Mouse (Mus musculus) left cerebral cortex, adult 18-20 months (tissue): Measurements from ENCODE around the gene Gm8374. TPM values are rescaled to one million over a fixed set of nuclear protein-coding genes. Genes with fewer than 3 reads are reported as not detected.
"Not testable (repeated sequence)": the region's sequence is repeated elsewhere in the genome, so short reads cannot be mapped to it uniquely, and the experiment has no call there.

Experiments used
- DNase-seq, 2 experiments: peaks; one replicate each; pipeline ENCODE4 v3.0.0; 2021 to 2022; ENCODE audit warnings: low spot score in 2 of 2, mixed read lengths in 1 of 2
- long read RNA-seq, 2 experiments: library from polyadenylated mRNA; stranded (forward); transcript quantifications; one replicate each; pipeline ENCODE4 v2.0.0; 2021
- total RNA-seq, 2 experiments: library from RNA; stranded (reverse); gene quantifications; 2 replicates each; pipeline ENCODE4 v1.2.3; 2021

The Gm8374 gene
- not detected for total RNA-seq
- long read RNA-seq, experiment 1 = 0 reads
- long read RNA-seq, experiment 2 = 0 reads

DNA sequence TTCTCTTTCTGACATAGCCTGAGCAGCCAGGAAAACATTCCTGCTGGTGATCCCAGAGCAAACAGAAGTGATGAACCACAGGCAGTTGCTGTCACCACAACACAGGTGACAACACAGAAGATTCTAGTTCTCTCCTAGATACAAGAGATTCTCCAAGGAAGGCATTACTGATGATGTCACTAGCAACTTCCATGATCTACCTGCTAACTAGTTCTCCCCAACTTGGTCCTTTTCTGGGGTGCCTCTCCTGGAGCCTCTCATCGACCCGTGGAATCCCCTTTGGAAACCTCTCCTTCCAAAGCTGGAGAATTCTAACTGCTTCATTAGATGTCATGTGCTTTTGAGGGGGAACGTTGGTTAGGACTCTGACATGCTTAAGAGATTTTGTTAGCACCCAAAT, at the start of gene Gm8374:
Gm8374 (minus strand) TSS at position 101 of the 400 bp plus-strand sequence.
- DNase-seq = not testable (repeated sequence)

DNA sequence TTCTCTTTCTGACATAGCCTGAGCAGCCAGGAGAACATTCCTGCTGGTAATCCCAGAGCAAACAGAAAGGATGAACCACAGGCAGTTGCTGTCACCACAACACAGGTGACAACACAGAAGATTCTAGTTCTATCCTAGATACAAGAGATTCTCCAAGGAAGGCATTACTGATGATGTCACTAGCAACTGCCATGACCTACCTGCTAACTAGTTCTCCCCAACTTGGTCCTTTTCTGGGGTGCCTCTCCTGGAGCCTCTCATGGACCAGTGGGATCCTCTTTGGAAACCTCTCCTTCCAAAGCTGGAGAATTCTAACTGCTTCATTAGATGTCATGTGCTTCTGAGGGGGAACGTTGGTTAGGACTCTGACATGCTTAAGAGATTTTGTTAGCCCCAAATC, 32.6 kb downstream of the Gm8374 start, which contains the start of gene Gm5797:
Gm5797 (minus strand) TSS at position 101 of the 400 bp plus-strand sequence.
- not testable (repeated sequence) for DNase-seq

DNA sequence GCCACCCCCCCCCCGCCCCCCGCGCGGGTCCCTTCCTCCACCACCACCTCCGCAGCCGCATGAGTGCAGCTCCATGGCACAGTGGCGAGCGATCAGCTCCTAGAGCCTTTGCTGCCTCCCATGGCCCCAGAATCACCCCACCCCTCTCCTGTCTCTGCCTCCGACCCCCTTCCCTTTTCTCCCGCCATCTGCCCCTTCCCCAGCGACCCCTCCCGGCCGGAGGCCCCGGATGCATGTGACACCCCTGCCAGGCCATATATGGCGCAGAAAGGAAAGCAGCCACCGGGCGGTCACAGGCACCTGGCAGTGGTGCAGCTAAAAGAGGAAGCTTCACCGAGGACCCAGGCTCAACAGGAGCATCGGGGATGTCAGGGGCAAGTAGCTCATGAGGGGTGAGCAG, 49.8 kb downstream of the Gm8374 start:
- DNase-seq = peak in 1 of 2 experiments; percentile 1

DNA sequence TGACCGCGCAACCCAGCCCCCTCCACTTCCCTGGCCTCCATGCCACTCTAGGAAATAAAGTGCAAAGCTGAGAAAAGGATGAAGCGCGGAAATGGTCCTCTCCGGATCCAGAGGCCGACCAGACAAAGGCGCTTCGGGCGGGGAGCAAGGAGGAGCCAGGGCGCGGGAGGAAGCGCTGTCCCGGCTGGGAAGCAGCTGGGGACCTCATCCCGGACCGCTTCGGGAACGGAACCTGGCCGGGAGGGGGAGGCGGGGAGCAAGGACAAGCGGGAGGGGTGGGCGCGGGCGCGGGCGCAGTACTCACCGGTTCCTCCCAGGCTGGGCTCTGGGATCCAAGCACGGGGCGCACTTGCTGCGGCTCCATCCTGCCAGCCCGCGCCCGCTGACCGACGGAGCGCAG, 50.3 kb downstream of the Gm8374 start, which contains the start of gene Gm3739:
Gm3739 (minus strand) TSS at position 389 of the 400 bp plus-strand sequence.
- peak; percentile 1 for DNase-seq

Other genes with a start within 250 kb of the Gm8374 start
- not detected for gene Gm6676, start 239.7 kb downstream of the Gm8374 start, total RNA-seq
- gene Gm3512, start 190.6 kb downstream of the Gm8374 start, total RNA-seq = 1 to 10 TPM; 1.2 to 1.4 TPM
- gene Gm16434, start 170.6 kb downstream of the Gm8374 start, total RNA-seq = not detected
- not detected for gene Gm3727, start 100.4 kb downstream of the Gm8374 start, total RNA-seq
- under 1 TPM in 1 of 2 experiments, not detected in 1; 0.42 TPM for gene Gm3739, start 50.1 kb downstream of the Gm8374 start, total RNA-seq
- not detected for gene Gm5797, start 32.7 kb downstream of the Gm8374 start, total RNA-seq
- not detected for gene Gm3755, start 85.8 kb upstream of the Gm8374 start, total RNA-seq
- gene Gm3752, start 118.6 kb upstream of the Gm8374 start, total RNA-seq = under 1 TPM in 1 of 2 experiments, not detected in 1; 0.95 TPM
- gene Gm3558, start 203.4 kb upstream of the Gm8374 start, total RNA-seq = 1 to 10 TPM; 3.2 to 4.7 TPM
- gene Gm10338, start 230.5 kb upstream of the Gm8374 start, total RNA-seq = not detected